Mouse (Mus musculus) forebrain, postnatal 0 days (tissue): ENCODE results near the gene Fndc8. TPM values are rescaled to one million over a fixed set of nuclear protein-coding genes. Genes with fewer than 3 reads are reported as not detected.
"Not testable (repeated sequence)": the region's sequence is repeated elsewhere in the genome, so short reads cannot be mapped to it uniquely, and the experiment has no call there.

ENCODE experiments used
- ATAC-seq: fragments of 200-750 bp; cut with Nextera tagmentation; 2 replicates; pipeline ENCODE4 v1.8.0; 2017; ENCODE audit warnings: mild to moderate bottlenecking, moderate library complexity
- DNase-seq: peaks from one replicate; pipeline ENCODE4 v3.0.0-alpha.2; 2015
- H3K27ac ChIP-seq: fragments of 300-500 bp; sonication (generic); 2 replicates; pipeline ENCODE4 v1.5.1; 2014; ENCODE audit warnings: low read depth, mild to moderate bottlenecking, antibody characterized with exemption, low read length, moderate library complexity, mixed read lengths
- H3K27me3 ChIP-seq: fragments of 300-500 bp; sonication (generic); 2 replicates; pipeline ENCODE4 v1.6.1; 2014; ENCODE audit warnings: mild to moderate bottlenecking, low read length, mixed read lengths; ENCODE audit not compliant: insufficient read depth
- H3K36me3 ChIP-seq: fragments of 300-500 bp; sonication (generic); 2 replicates; pipeline ENCODE4 v1.6.1; 2014; ENCODE audit warnings: mild to moderate bottlenecking, moderate library complexity; ENCODE audit not compliant: insufficient read depth
- H3K4me1 ChIP-seq: fragments of 300-500 bp; sonication (generic); 2 replicates; pipeline ENCODE4 v1.6.1; 2014; ENCODE audit warnings: antibody characterized with exemption; ENCODE audit not compliant: insufficient read depth
- H3K4me2 ChIP-seq: fragments of 300-500 bp; sonication (generic); 2 replicates; pipeline ENCODE4 v1.6.1; 2014; ENCODE audit warnings: low read depth, mild to moderate bottlenecking, moderate library complexity
- H3K4me3 ChIP-seq: fragments of 300-500 bp; sonication (generic); 2 replicates; pipeline ENCODE4 v1.5.1; 2014; ENCODE audit warnings: low read depth, low read length, mixed read lengths
- H3K9ac ChIP-seq: fragments of 300-500 bp; sonication (generic); 2 replicates; pipeline ENCODE4 v1.6.1; 2014; ENCODE audit warnings: mild to moderate bottlenecking
- H3K9me3 ChIP-seq: fragments of 300-500 bp; sonication (generic); 2 replicates; pipeline ENCODE4 v1.6.1; 2016; ENCODE audit warnings: low read length
- CTCF ChIP-seq: sonication (generic); IDR thresholded peaks from 2 replicates; pipeline ENCODE4 v1.5.1; 2016; ENCODE audit warnings: antibody characterized with exemption, control low read depth, low read depth
- WGBS: fragments of 180-500 bp; shearing (Covaris S2); extraction: QIAGEN DNeasy Blood & Tissue Kit; methylation state at CpG from one replicate; pipeline ENCODE4 v1.1.7; 2014; 5-methylcytosine and 5-hydroxymethylcytosine counted together
- polyA plus RNA-seq: library from polyadenylated mRNA; unstranded; fragments of >200 nt; fragmentation: Nextera tagmentation; extraction: Ambion mirVana; gene quantifications from 2 replicates; pipeline ENCODE4 v1.2.1, GENCODE M21; 2015
- total RNA-seq: library from RNA; depleted of rRNA; stranded (reverse); fragments of >200 nt; gene quantifications from 2 replicates; pipeline ENCODE4 v1.2.3, GENCODE M21; 2014

Gene Fndc8
- total and polyA plus RNA-seq, 2 experiments from 2014 or later = 0.29 TPM; not detected in 1

- ATAC-seq (no peak), DNase-seq (no peak)
- no peak for TF ChIP-seq CTCF
- Histone ChIP-seq H3K9ac (no peak overlapping the region), H3K9me3 (no peaks in the 10 kb centered on the region), H3K27ac (no peak overlapping the region), H3K4me1 (no peaks in the 10 kb centered on the region), H3K27me3 (peaks cover 22% of the 10 kb centered on the region), H3K36me3 (no peaks in the 10 kb centered on the region), H3K4me2 (no peak overlapping the region), H3K4me3 (no peak overlapping the region)
- WGBS = 30% methylated on average over 20 of the region's 20 CpGs
Observed at GRCm38 (mm10) chr11:82928897-82929632, 37.1 kb downstream of the Fndc8 start.

DNA sequence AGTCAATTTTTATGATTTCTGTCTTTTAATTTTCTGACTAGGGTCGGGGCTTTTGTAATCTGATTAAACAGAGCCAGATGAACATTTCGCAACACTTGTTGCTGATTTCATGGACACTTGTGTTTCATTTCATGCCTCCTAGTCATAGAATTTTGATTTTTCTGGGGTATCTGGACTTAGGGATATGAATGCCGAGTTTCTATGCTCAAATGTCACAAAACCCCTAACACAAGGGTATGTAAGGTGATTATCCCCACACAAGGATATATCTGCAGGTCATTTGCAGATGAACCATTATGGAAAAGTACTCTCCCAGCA is 37.7 kb downstream of the Fndc8 start:
- peak overlapping the region; percentile 46; the same call in 1 of the 2 replicates for H3K4me3 ChIP-seq
- TF ChIP-seq CTCF = no peak
- DNase-seq = peak; percentile 16
- ATAC-seq = no peak
- H3K27ac ChIP-seq = no peak overlapping the region
- H3K9ac ChIP-seq = no peak overlapping the region
- H3K4me2 ChIP-seq = 0 out of 2 replicates have a peak overlapping the region, but pooled peaks have one; percentile 98
- H3K9me3 ChIP-seq = no peaks in the 10 kb centered on the region
- 45% methylated on average over 3 of the region's 3 CpGs for WGBS
- H3K36me3 ChIP-seq = no peaks in the 10 kb centered on the region
- no peaks in the 10 kb centered on the region for H3K4me1 ChIP-seq
- H3K27me3 ChIP-seq = peaks cover 27% of the 10 kb centered on the region

DNA sequence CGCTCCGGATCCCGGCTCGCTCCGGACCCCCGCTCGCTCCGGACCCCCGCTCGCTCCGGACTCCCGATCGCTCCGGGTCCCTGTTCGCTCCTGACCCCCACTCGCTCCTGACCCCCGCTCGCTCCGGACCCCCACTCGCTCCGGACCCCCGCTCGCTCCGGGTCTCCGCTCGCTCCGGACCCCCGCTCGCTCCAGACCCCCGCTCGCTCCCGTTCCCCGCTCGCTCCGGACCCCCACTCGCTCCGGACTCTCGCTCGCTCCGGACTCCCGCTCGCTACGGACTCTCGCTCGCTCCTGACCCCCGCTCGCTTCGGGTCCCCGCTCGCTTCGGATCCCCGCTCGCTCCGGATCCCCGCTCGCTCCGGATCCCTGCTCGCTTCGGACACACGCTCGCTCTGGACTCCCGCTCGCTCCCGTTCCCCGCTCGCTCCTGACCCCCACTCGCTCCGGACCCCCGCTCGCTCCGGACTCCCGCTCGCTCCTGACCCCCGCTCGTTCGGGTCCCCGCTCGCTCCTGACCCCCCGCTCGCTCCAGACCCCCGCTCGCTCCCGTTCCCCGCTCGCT is 38.5 kb downstream of the Fndc8 start:
- H3K4me3 ChIP-seq = peak overlapping the region; percentile 46
- H3K4me1 ChIP-seq, H3K27ac ChIP-seq, H3K9ac ChIP-seq, ATAC-seq, H3K9me3 ChIP-seq, H3K36me3 ChIP-seq: not testable (repeated sequence)
- H3K27me3 ChIP-seq = peaks cover 31% of the 10 kb centered on the region
- peak; percentile 14 for DNase-seq
- peak overlapping the region; percentile 98 for H3K4me2 ChIP-seq
- WGBS = 2% methylated on average over 74 of the region's 85 CpGs

GRCm38 (mm10) chr11:82931161-82931560 is 39.2 kb downstream of the Fndc8 start:
- peak overlapping the region; percentile 43 for H3K9ac ChIP-seq
- not testable (repeated sequence) for H3K9me3 ChIP-seq, H3K36me3 ChIP-seq, ATAC-seq, H3K4me1 ChIP-seq, H3K27ac ChIP-seq
- peaks cover 37% of the 10 kb centered on the region for H3K27me3 ChIP-seq
- WGBS = 3% methylated on average over 53 of the region's 63 CpGs
- H3K4me2 ChIP-seq = peak overlapping the region; percentile 98
- peak overlapping the region; percentile 46 for H3K4me3 ChIP-seq
- DNase-seq = peak; percentile 28

- H3K36me3 ChIP-seq, ATAC-seq, H3K27ac ChIP-seq, H3K4me1 ChIP-seq, H3K9me3 ChIP-seq: not testable (repeated sequence)
- peak overlapping the region; percentile 43 for H3K9ac ChIP-seq
- peak overlapping the region; percentile 46 for H3K4me3 ChIP-seq
- 1% methylated on average over 113 of the region's 119 CpGs for WGBS
- peak overlapping the region; percentile 98 for H3K4me2 ChIP-seq
- peaks cover 38% of the 10 kb centered on the region for H3K27me3 ChIP-seq
- peak; percentile 48 for DNase-seq
Observed at GRCm38 (mm10) chr11:82931671-82932450, 39.9 kb downstream of the Fndc8 start.

DNA sequence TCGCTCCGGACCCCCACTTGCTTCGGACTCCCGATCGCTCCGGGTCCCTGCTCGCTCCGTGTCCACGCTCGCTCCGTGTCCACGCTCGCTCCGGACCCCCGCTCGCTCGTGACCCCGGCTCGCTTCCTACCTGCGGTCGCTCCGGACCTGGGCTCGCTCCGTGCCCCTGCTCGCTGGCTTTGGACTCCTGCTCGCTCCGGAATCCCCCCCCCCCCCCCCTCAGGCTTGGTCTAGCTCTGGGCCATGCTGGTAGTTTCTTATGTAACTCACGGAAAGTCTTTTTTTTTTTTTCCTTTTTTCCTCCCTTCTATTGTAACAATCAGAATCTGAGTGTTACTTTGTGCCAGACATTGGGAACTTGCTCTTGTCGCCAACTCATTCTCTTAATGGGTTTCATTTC is 41.3 kb downstream of the Fndc8 start:
- under 1% methylated on average over 28 of the region's 29 CpGs for whole genome bisulfite sequencing
- no peaks in the 10 kb centered on the region for H3K4me1 ChIP-seq
- peak overlapping the region; percentile 46 for H3K4me3 ChIP-seq
- H3K9me3 ChIP-seq = no peaks in the 10 kb centered on the region
- TF ChIP-seq CTCF = no peak
- H3K27ac ChIP-seq = no peak overlapping the region
- H3K9ac ChIP-seq = no peak overlapping the region
- no peak for ATAC-seq
- no peaks in the 10 kb centered on the region for H3K36me3 ChIP-seq
- DNase-seq = no peak
- H3K27me3 ChIP-seq = peaks cover 38% of the 10 kb centered on the region
- H3K4me2 ChIP-seq = peak overlapping the region; percentile 98

DNA sequence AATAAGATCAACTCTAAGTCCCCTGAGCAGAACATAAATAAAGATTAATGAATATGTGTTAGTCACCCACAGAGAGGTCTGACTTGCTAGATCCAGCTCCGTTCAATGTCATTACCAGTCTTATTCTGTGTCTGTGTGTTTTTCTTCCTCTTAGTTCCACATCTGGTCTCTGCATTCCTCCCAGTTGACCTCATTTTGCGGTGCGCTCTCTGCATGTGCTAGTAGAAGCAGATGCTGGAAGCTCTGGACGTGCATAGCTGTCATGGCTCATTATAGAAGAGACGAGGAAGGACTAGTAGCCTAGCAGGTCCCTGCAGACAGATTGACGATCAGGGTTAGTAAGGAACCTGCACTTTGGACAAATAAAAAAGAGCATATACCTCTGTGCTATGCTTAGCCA is 51.4 kb downstream of the Fndc8 start:
- Histone ChIP-seq H3K4me1 (no peaks in the 10 kb centered on the region), H3K9ac (no peak overlapping the region), H3K27ac (no peak overlapping the region), H3K36me3 (no peaks in the 10 kb centered on the region), H3K4me2 (no peak overlapping the region), H3K9me3 (no peaks in the 10 kb centered on the region), H3K27me3 (no peaks in the 10 kb centered on the region), H3K4me3 (no peak overlapping the region)
- ATAC-seq = no peak
- no peak for DNase-seq
- TF ChIP-seq CTCF = no peak
- 77% methylated on average over 6 of the region's 6 CpGs for WGBS
